Mouse (Mus musculus) Muller cell, postnatal 12 days (primary cell): ENCODE measurements at regions not wholly inside any gene's neighbourhood (a gene's known extent, or its start where the extent isn't known, plus 50 kb on each side); places are given as distances from the start of the nearest gene placed in this dataset.
A peak's percentile ranks its signal among the peaks of the same experiment; 100 is the strongest.

Experiments used
- DNase-seq: peaks from one replicate; pipeline ENCODE4 v3.0.0-alpha.2; 2015; ENCODE audit errors: inconsistent ontology term

- DNase-seq, result no peak
Measured at GRCm38 (mm10) chr17:78023507-78024355, 176.3 kb upstream of the Crim1 start.

GRCm38 (mm10) chr17:78024356-78024723 is 175.7 kb upstream of the Crim1 start:
- no peak for DNase-seq

GRCm38 (mm10) chr17:78025294-78025693 is 174.8 kb upstream of the Crim1 start:
- no peak for DNase-seq

- no peak for DNase-seq
Measured at GRCm38 (mm10) chr17:78035648-78036047, 164.4 kb upstream of the Crim1 start.

GRCm38 (mm10) chr17:78040338-78040737 is 159.7 kb upstream of the Crim1 start:
- DNase-seq, result no peak

GRCm38 (mm10) chr17:78041204-78041603 is 158.8 kb upstream of the Crim1 start:
- DNase-seq, result no peak

GRCm38 (mm10) chr17:78049766-78050165 is 150.3 kb upstream of the Crim1 start:
- DNase-seq, result no peak

GRCm38 (mm10) chr17:78050203-78050602 is 149.8 kb upstream of the Crim1 start:
- DNase-seq, result no peak

GRCm38 (mm10) chr17:78075892-78076291 is 124.2 kb upstream of the Crim1 start:
- peak; percentile 60 for DNase-seq

- DNase-seq, result no peak
Measured at GRCm38 (mm10) chr17:78078381-78078780, 121.7 kb upstream of the Crim1 start.

GRCm38 (mm10) chr17:78084419-78084818 is 115.6 kb upstream of the Crim1 start:
- DNase-seq, result peak; percentile 9

GRCm38 (mm10) chr17:78086963-78087362 is 113.1 kb upstream of the Crim1 start:
- DNase-seq, result no peak

- DNase-seq, result no peak
Measured at GRCm38 (mm10) chr17:78097699-78098098, 102.3 kb upstream of the Crim1 start.

- no peak for DNase-seq
Measured at GRCm38 (mm10) chr17:78108793-78109192, 91.3 kb upstream of the Crim1 start.

GRCm38 (mm10) chr17:78109364-78110222 is 90.5 kb upstream of the Crim1 start:
- DNase-seq, result no peak

GRCm38 (mm10) chr17:78132116-78132515 is 67.9 kb upstream of the Crim1 start:
- DNase-seq, result no peak

GRCm38 (mm10) chr17:78137986-78138385 is 62.1 kb upstream of the Crim1 start:
- no peak for DNase-seq

- no peak for DNase-seq
Measured at GRCm38 (mm10) chr17:78140660-78141059, 59.4 kb upstream of the Crim1 start.

- DNase-seq, result no peak
Measured at GRCm38 (mm10) chr17:78141136-78141535, 58.9 kb upstream of the Crim1 start.

- DNase-seq, result no peak
Measured at GRCm38 (mm10) chr17:78142431-78142830, 57.6 kb upstream of the Crim1 start.

- no peak for DNase-seq
Measured at GRCm38 (mm10) chr17:78145335-78145734, 54.7 kb upstream of the Crim1 start.
